Comparison of ENCODE assay signal across 16 mouse cellular contexts in genomic region chr10:12853196-12853620, GRCm38 (mm10). TPM values are rescaled to one million over a fixed set of nuclear protein-coding genes. Genes with fewer than 3 reads are reported as not detected.
DNase-seq lines count a peak whose midpoint lies in the region; ATAC-seq and TF ChIP-seq lines count a peak whose summit lies in the region.
"Had no signal": no experiment of that assay in that cellular context is flagged by ENCODE, and none has a peak within 500 bp of the region (broad histone marks: within the 10 kb centered on the region; RNA-seq: fewer than 3 reads in every experiment).

No protein-coding gene starts in this region.

- H3K36me3 ChIP-seq in kidney, embryonic 15.5 days = no peaks in the 10 kb centered on the region
- no peaks in the 10 kb centered on the region for H3K36me3 ChIP-seq in intestine, embryonic 15.5 days
- H3K36me3 ChIP-seq in stomach, embryonic 15.5 days = 0 out of 2 replicates have a peak, but pooled peaks cover 4% of the 10 kb centered on the region
- H3K36me3 ChIP-seq: liver, embryonic 13.5 days; midbrain, embryonic 15.5 days; neural tube, embryonic 12.5 days had no signal

- H3K4me1 ChIP-seq in kidney, embryonic 15.5 days = peaks cover 34% of the 10 kb centered on the region
- peaks cover 9% of the 10 kb centered on the region; the same call in 1 of the 2 replicates for H3K4me1 ChIP-seq in intestine, embryonic 15.5 days (replicated peaks)
- H3K4me1 ChIP-seq in stomach, embryonic 15.5 days = peaks cover 10% of the 10 kb centered on the region
- H3K4me1 ChIP-seq: midbrain, embryonic 15.5 days; neural tube, embryonic 12.5 days had no signal

- H3K4me3 ChIP-seq in gastrocnemius, adult 2 months = peak overlapping the region; percentile 25
- H3K4me3 ChIP-seq in kidney, embryonic 15.5 days (replicated peaks) = no peak overlapping the region
- no peak overlapping the region for H3K4me3 ChIP-seq in intestine, embryonic 15.5 days (replicated peaks)
- H3K4me3 ChIP-seq in stomach, embryonic 15.5 days (replicated peaks) = no peak overlapping the region
- H3K4me3 ChIP-seq: left cerebral cortex, adult 2 months; liver, embryonic 13.5 days; midbrain, embryonic 15.5 days; neural tube, embryonic 12.5 days had no signal

- H3K4me2 ChIP-seq in kidney, embryonic 15.5 days = peak overlapping the region; percentile 27; the same call in 1 of the 2 replicates
- peak overlapping the region; percentile 33; the same call in 1 of the 2 replicates for H3K4me2 ChIP-seq in intestine, embryonic 15.5 days (replicated peaks)
- H3K4me2 ChIP-seq in stomach, embryonic 15.5 days = peak overlapping the region; percentile 34
- H3K4me2 ChIP-seq: liver, embryonic 13.5 days; midbrain, embryonic 15.5 days; neural tube, embryonic 12.5 days had no signal

- no peak overlapping the region for H3K9ac ChIP-seq in kidney, embryonic 15.5 days
- no peak overlapping the region for H3K9ac ChIP-seq in intestine, embryonic 15.5 days
- H3K9ac ChIP-seq in stomach, embryonic 15.5 days = no peak overlapping the region
- H3K9ac ChIP-seq: liver, embryonic 13.5 days; midbrain, embryonic 15.5 days; neural tube, embryonic 12.5 days had no signal

- no peaks in the 10 kb centered on the region for H3K9me3 ChIP-seq in kidney, embryonic 15.5 days (replicated peaks)
- H3K9me3 ChIP-seq in intestine, embryonic 15.5 days = no peaks in the 10 kb centered on the region
- H3K9me3 ChIP-seq in stomach, embryonic 15.5 days = no peaks in the 10 kb centered on the region
- H3K9me3 ChIP-seq: liver, embryonic 13.5 days; midbrain, embryonic 15.5 days; neural tube, embryonic 12.5 days had no signal

- ATAC-seq in kidney, embryonic 15.5 days (replicated peaks; ENCODE audit: low FRiP score) = peak; percentile 49; the same call in 1 of the 2 replicates
- no peak for ATAC-seq in intestine, embryonic 15.5 days
- no peak for ATAC-seq in stomach, embryonic 15.5 days (ENCODE audit: insufficient read depth, low FRiP score, low read depth)
- ATAC-seq: midbrain, embryonic 15.5 days had no signal

- peak; percentile 44 for DNase-seq in gastrocnemius, adult 2 months
- DNase-seq in gastrocnemius, postnatal 36 days = no peak
- no peak for DNase-seq in kidney, postnatal 4 days
- DNase-seq in embryo, embryonic 10.5 days (ENCODE audit: low spot score) = no peak
- DNase-seq in left cerebral cortex, postnatal 36 days (ENCODE audit: low spot score in 2 of 2) = no peak
- DNase-seq: B cell, adult 2 months; embryo, embryonic 11 days; liver, embryonic 13.5 days; thymus, adult 18-20 months had no signal

- H3K27ac ChIP-seq in gastrocnemius, adult 2 months = peak overlapping the region; percentile 68
- peak overlapping the region; percentile 89 for H3K27ac ChIP-seq in kidney, embryonic 15.5 days
- 0 out of 2 replicates have a peak overlapping the region, but pooled peaks have one; percentile 42 for H3K27ac ChIP-seq in intestine, embryonic 15.5 days
- peak overlapping the region; percentile 74; the same call in 1 of the 2 replicates for H3K27ac ChIP-seq in stomach, embryonic 15.5 days
- H3K27ac ChIP-seq: left cerebral cortex, adult 2 months; liver, embryonic 13.5 days; macrophage; midbrain, embryonic 15.5 days; neural tube, embryonic 12.5 days had no signal

- H3K27me3 ChIP-seq in kidney, embryonic 15.5 days = no peaks in the 10 kb centered on the region
- no peaks in the 10 kb centered on the region for H3K27me3 ChIP-seq in intestine, embryonic 15.5 days (replicated peaks)
- H3K27me3 ChIP-seq in stomach, embryonic 15.5 days (replicated peaks) = no peaks in the 10 kb centered on the region
- H3K27me3 ChIP-seq: liver, embryonic 13.5 days; midbrain, embryonic 15.5 days; neural tube, embryonic 12.5 days had no signal

- 48% methylated on average over 7 of the region's 7 CpGs for WGBS in kidney, embryonic 15.5 days
- WGBS in intestine, embryonic 15.5 days = 35% methylated on average over 7 of the region's 7 CpGs
- 46% methylated on average over 7 of the region's 7 CpGs for WGBS in stomach, embryonic 15.5 days

- TF ChIP-seq CTCF in gastrocnemius, adult 2 months (IDR thresholded peaks at IDR 0.05) = no peak

- intact Hi-C loops in gastrocnemius, adult 2 months (cut with DNase I) = no loop called here
- intact Hi-C loops in gastrocnemius, postnatal 36 days (cut with DNase I) = no loop called here
- intact Hi-C loops in left cerebral cortex, postnatal 36 days (cut with DNase I) = no loop called here

RNA-seq across cellular contexts. Expression of gene Utrn, which starts 16.0 kb away (rescaled TPM):
- total RNA-seq in gastrocnemius, adult 2 months (2021) = 10 to 100 TPM; 20.1 to 28.1 TPM
- total RNA-seq in gastrocnemius, postnatal 36 days (2021) = 10 to 100 TPM; 21.8 to 21.9 TPM
- 85.2 and 86.1 TPM in 2 replicates for polyA plus RNA-seq in kidney, embryonic 15.5 days (2015; fragmentation: Nextera tagmentation; extraction: Ambion mirVana)
- 43.8 and 46.2 TPM in 2 replicates for polyA plus RNA-seq in intestine, embryonic 15.5 days (2015; fragmentation: Nextera tagmentation; extraction: Ambion mirVana)
- polyA plus RNA-seq in stomach, embryonic 15.5 days (2015; fragmentation: Nextera tagmentation; extraction: Ambion mirVana) = 68.1 and 72.2 TPM in 2 replicates
- 10 to 100 TPM; 61.6 to 61.7 TPM for total RNA-seq in left cerebral cortex, postnatal 36 days (2021)
